Mouse (Mus musculus): Measurements from ENCODE around the gene Fam117a. TPM values are rescaled to one million over a fixed set of nuclear protein-coding genes. Genes with fewer than 3 reads are reported as not detected.

Fam117a gene
- polyA plus RNA-seq, 1 experiment = 20.8 TPM

DNA sequence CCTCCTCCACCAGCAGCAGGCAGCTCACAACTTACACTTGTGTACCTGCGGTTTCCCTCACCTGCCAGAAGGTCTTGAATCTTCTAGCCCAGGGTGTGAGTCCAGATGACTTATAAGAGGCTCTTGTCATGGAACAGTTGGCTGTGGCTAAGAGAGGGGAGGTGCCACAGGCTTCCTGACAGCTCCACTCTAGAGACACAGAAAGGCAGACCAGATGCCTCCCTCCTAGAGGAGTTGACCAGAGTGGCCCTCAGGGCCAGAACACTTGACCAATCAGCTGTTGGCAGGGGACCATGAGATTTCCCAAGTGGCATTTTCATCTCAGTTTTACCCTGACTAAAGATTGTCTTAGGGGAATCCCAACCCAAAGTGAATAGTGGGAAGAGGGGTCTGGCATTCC, 44.3 kb downstream of the Fam117a start:
- WGBS = 100% methylated on average over 1 of the region's 1 CpGs
- TF ChIP-seq CTCF (conservative IDR thresholded peaks at IDR 0.05; ENCODE audit: insufficient read depth, insufficient read length, low read depth, low read length) (no peak), POLR2A (IDR thresholded peaks at IDR 0.05; ENCODE audit: low read depth, low read length) (no peak)
- Histone ChIP-seq H3K36me3 (ENCODE audit: control insufficient read depth, insufficient read depth, low read length) (peaks cover 2% of the 10 kb centered on the region; the same call in 1 of the 2 replicates), H3K27ac (ENCODE audit: insufficient read depth, low read depth, low read length) (no peak overlapping the region), H3K4me3 (ENCODE audit: insufficient read depth, low read depth, low read length) (no peak overlapping the region), H3K27me3 (replicated peaks; ENCODE audit: control insufficient read depth, insufficient read depth, low read length) (no peaks in the 10 kb centered on the region), H3K4me1 (ENCODE audit: control insufficient read depth, insufficient read depth, low read length) (no peaks in the 10 kb centered on the region)
- DNase-seq = no peak

- Histone ChIP-seq H3K4me1 (ENCODE audit: control insufficient read depth, insufficient read depth, low read length) (no peaks in the 10 kb centered on the region), H3K27ac (ENCODE audit: insufficient read depth, low read depth, low read length) (peak overlapping the region; percentile 54), H3K36me3 (ENCODE audit: control insufficient read depth, insufficient read depth, low read length) (no peaks in the 10 kb centered on the region; the same call in 1 of the 2 replicates), H3K27me3 (replicated peaks; ENCODE audit: control insufficient read depth, insufficient read depth, low read length) (no peaks in the 10 kb centered on the region), H3K4me3 (ENCODE audit: insufficient read depth, low read depth, low read length) (no peak overlapping the region)
- no peak for TF ChIP-seq CTCF (conservative IDR thresholded peaks at IDR 0.05; ENCODE audit: insufficient read depth, insufficient read length, low read depth, low read length)
- TF ChIP-seq POLR2A (IDR thresholded peaks at IDR 0.05; ENCODE audit: low read depth, low read length) = no peak
- DNase-seq = peak; percentile 55
- WGBS = 76% methylated on average over 5 of the region's 5 CpGs
Measured at GRCm38 (mm10) chr11:95383331-95383986, 46.6 kb downstream of the Fam117a start.

DNA sequence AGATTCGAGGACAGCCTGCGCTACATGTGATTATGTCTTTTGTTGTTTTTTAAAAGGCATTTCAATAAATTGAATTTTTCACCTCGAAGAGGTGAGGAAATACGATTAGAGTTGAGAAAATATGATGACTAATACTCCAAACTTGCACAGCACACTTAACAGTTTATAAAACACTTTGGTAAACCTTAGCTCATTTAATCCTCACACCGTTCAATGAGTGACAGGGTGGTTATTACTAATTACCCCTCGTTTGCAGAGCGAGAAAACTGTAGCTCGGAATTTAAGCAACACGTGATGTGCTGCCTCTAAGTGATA, 47.1 kb downstream of the Fam117a start:
- H3K36me3 ChIP-seq (ENCODE audit: control insufficient read depth, insufficient read depth, low read length) = no peaks in the 10 kb centered on the region; the same call in 1 of the 2 replicates
- H3K4me1 ChIP-seq (ENCODE audit: control insufficient read depth, insufficient read depth, low read length) = no peaks in the 10 kb centered on the region
- WGBS = 39% methylated on average over 9 of the region's 9 CpGs
- TF ChIP-seq POLR2A (IDR thresholded peaks at IDR 0.05; ENCODE audit: low read depth, low read length) = no peak
- no peak for TF ChIP-seq CTCF (conservative IDR thresholded peaks at IDR 0.05; ENCODE audit: insufficient read depth, insufficient read length, low read depth, low read length)
- DNase-seq = no peak
- H3K27me3 ChIP-seq (replicated peaks; ENCODE audit: control insufficient read depth, insufficient read depth, low read length) = no peaks in the 10 kb centered on the region
- peak overlapping the region; percentile 28; the same call in 1 of the 2 replicates for H3K27ac ChIP-seq (ENCODE audit: insufficient read depth, low read depth, low read length)
- 0 out of 2 replicates have a peak overlapping the region, but pooled peaks have one; percentile 7 for H3K4me3 ChIP-seq (ENCODE audit: insufficient read depth, low read depth, low read length)

DNA sequence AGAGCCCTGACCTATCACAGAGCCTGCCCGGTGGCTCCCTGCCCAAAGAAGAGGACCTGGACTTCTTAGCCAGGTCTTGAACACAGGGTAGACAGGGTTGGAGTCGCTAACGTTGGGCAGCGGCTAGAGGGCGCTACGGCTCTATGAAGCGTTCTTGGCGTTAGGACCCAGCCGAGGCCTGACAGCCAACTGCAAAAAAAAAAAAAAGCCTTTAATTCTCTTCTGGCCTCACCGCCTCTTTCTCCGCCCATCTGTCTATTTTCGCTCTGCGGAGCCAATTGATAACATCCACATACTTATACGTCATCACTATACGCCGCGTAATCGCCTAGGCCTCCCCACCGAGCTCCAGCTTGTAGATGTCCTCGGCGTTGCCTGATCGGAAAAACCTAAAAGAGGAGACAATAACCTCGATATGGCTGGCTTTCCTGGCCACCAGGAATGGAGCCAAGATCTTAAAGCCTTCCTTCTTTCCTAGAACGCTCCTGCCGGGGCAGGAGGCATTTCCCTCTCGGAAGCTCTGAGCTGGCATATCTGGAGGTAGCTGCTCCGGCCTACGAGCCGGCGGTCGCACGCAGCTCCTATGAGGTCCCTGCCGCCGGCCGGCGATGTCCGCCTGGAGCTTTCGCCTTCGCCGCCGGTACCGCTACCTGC, 47.6 kb downstream of the Fam117a start, which contains the start of gene Slc35b1:
Gene Slc35b1, plus strand, starts transcription at position 374 of the 654 bp plus-strand sequence.
- Histone ChIP-seq H3K27ac (ENCODE audit: insufficient read depth, low read depth, low read length) (peak within 1 kb of the TSS; percentile 92), H3K27me3 (replicated peaks; ENCODE audit: control insufficient read depth, insufficient read depth, low read length) (no peaks in the 10 kb centered on the region), H3K4me3 (ENCODE audit: insufficient read depth, low read depth, low read length) (peak within 1 kb of the TSS; percentile 96), H3K4me1 (ENCODE audit: control insufficient read depth, insufficient read depth, low read length) (no peaks in the 10 kb centered on the region), H3K36me3 (ENCODE audit: control insufficient read depth, insufficient read depth, low read length) (no peaks in the 10 kb centered on the region)
- under 1% methylated on average over 42 of the region's 42 CpGs for WGBS
- TF ChIP-seq POLR2A (IDR thresholded peaks at IDR 0.05; ENCODE audit: low read depth, low read length) = no peak
- TF ChIP-seq CTCF (conservative IDR thresholded peaks at IDR 0.05; ENCODE audit: insufficient read depth, insufficient read length, low read depth, low read length) = peak; percentile 90
- DNase-seq = peak; percentile 99

DNA sequence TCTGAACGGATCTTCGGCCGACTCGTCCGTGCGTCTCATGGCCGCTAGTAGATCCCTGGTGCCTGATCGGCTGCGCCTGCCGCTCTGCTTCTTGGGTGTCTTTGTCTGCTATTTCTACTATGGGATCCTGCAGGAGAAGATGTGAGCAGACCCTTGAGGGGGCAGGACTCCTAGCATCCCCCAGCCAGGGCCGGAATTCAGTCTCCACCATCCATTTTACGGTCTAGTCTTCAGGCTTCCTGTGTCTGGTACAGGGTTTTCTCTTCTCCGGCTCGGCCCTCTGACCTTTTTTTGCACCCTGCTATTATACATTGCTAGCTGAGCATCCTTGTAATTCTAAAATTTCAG, 48.1 kb downstream of the Fam117a start:
- Histone ChIP-seq H3K4me1 (ENCODE audit: control insufficient read depth, insufficient read depth, low read length) (no peaks in the 10 kb centered on the region), H3K36me3 (ENCODE audit: control insufficient read depth, insufficient read depth, low read length) (no peaks in the 10 kb centered on the region), H3K27ac (ENCODE audit: insufficient read depth, low read depth, low read length) (peak overlapping the region; percentile 51), H3K4me3 (ENCODE audit: insufficient read depth, low read depth, low read length) (peak overlapping the region; percentile 96), H3K27me3 (replicated peaks; ENCODE audit: control insufficient read depth, insufficient read depth, low read length) (no peaks in the 10 kb centered on the region)
- DNase-seq = no peak
- 0% methylated on average over 14 of the region's 14 CpGs for WGBS
- no peak for TF ChIP-seq POLR2A (IDR thresholded peaks at IDR 0.05; ENCODE audit: low read depth, low read length)
- TF ChIP-seq CTCF (conservative IDR thresholded peaks at IDR 0.05; ENCODE audit: insufficient read depth, insufficient read length, low read depth, low read length) = no peak

- TF ChIP-seq POLR2A (IDR thresholded peaks at IDR 0.05; ENCODE audit: low read depth, low read length) (no peak), CTCF (conservative IDR thresholded peaks at IDR 0.05; ENCODE audit: insufficient read depth, insufficient read length, low read depth, low read length) (no peak)
- Histone ChIP-seq H3K4me1 (ENCODE audit: control insufficient read depth, insufficient read depth, low read length) (no peaks in the 10 kb centered on the region), H3K27ac (ENCODE audit: insufficient read depth, low read depth, low read length) (no peak overlapping the region), H3K36me3 (ENCODE audit: control insufficient read depth, insufficient read depth, low read length) (peaks cover 5% of the 10 kb centered on the region), H3K4me3 (ENCODE audit: insufficient read depth, low read depth, low read length) (no peak overlapping the region), H3K27me3 (replicated peaks; ENCODE audit: control insufficient read depth, insufficient read depth, low read length) (no peaks in the 10 kb centered on the region)
- 72% methylated on average over 7 of the region's 7 CpGs for WGBS
- DNase-seq = no peak
Measured at GRCm38 (mm10) chr11:95387354-95387753, 50.5 kb downstream of the Fam117a start.

DNA sequence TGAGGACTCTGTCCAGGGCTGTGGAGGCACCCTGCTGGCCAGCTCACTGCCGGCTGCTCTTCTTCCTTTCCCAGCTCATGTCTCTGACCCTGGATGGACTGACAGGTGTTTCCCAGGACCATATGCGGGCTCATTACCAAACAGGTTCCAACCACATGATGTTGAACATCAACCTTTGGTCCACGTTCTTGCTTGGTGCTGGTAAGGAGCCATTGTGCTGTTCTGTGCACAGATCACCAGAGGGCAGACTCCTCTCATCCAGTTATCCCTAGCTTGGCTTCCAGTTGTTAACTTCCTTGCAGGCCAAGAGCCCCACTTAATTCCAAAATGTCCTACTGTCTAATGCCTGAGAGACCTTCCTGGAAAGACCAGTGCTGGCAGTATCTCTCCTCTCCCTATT, 52.2 kb downstream of the Fam117a start:
- Histone ChIP-seq H3K27me3 (replicated peaks; ENCODE audit: control insufficient read depth, insufficient read depth, low read length) (no peaks in the 10 kb centered on the region), H3K27ac (ENCODE audit: insufficient read depth, low read depth, low read length) (no peak overlapping the region), H3K4me1 (ENCODE audit: control insufficient read depth, insufficient read depth, low read length) (no peaks in the 10 kb centered on the region), H3K36me3 (ENCODE audit: control insufficient read depth, insufficient read depth, low read length) (peaks cover 5% of the 10 kb centered on the region), H3K4me3 (ENCODE audit: insufficient read depth, low read depth, low read length) (no peak overlapping the region)
- DNase-seq = peak; percentile 75
- WGBS = 43% methylated on average over 3 of the region's 3 CpGs
- TF ChIP-seq CTCF (conservative IDR thresholded peaks at IDR 0.05; ENCODE audit: insufficient read depth, insufficient read length, low read depth, low read length) = peak; percentile 70
- TF ChIP-seq POLR2A (IDR thresholded peaks at IDR 0.05; ENCODE audit: low read depth, low read length) = no peak

Measured in kidney, adult 2 months (tissue).